Mouse (Mus musculus) bone marrow macrophage, adult 2 months (primary cell): ENCODE measurements at regions not wholly inside any gene's neighbourhood (a gene's known extent, or its start where the extent isn't known, plus 50 kb on each side); places are given as distances from the start of the nearest gene placed in this dataset.

Experiments
- CTCF ChIP-seq: IDR thresholded peaks from 2 replicates; pipeline ENCODE4 v1.5.1; 2012; ENCODE audit warnings: low read depth, mild to moderate bottlenecking, low read length, moderate library complexity
- POLR2A ChIP-seq: IDR thresholded peaks from 2 replicates; pipeline ENCODE4 v1.6.1; 2012; ENCODE audit warnings: mild to moderate bottlenecking, low read depth, low read length, borderline replicate concordance

- TF ChIP-seq CTCF (no peak), POLR2A (no peak)
These were observed 78.8 kb upstream of the Mocs1 start for GRCm38 (mm10) chr17:49349328-49349727.
